Mouse (Mus musculus) heart, adult 2 months (tissue): Measurements from ENCODE around the gene Atf7ip. TPM values are rescaled to one million over a fixed set of nuclear protein-coding genes. Genes with fewer than 3 reads are reported as not detected.

Experiments
- DNase-seq, 2 experiments: peaks; one replicate each; pipeline ENCODE4 v3.0.0; 2021
- H3K27ac ChIP-seq: fragments of 200-600 bp; 2 replicates; pipeline ENCODE4 v1.8.1; 2022
- H3K27me3 ChIP-seq: fragments of 200-500 bp; 2 replicates; pipeline ENCODE4 v1.6.1; 2012; ENCODE audit warnings: mild to moderate bottlenecking, low read length, inconsistent platforms, mixed read lengths; ENCODE audit not compliant: control insufficient read depth, insufficient read depth
- H3K36me3 ChIP-seq: fragments of 200-500 bp; 2 replicates; pipeline ENCODE4 v1.6.1; 2012; ENCODE audit warnings: low read length, inconsistent platforms; ENCODE audit not compliant: control insufficient read depth, insufficient read depth
- H3K4me1 ChIP-seq: fragments of 200-500 bp; 2 replicates; pipeline ENCODE4 v1.6.1; 2011; ENCODE audit warnings: low read length; ENCODE audit not compliant: control insufficient read depth, insufficient read depth
- H3K4me3 ChIP-seq: fragments of 200-600 bp; 2 replicates; pipeline ENCODE4 v1.8.1; 2022
- H3K79me2 ChIP-seq: fragments of 200-500 bp; replicated peaks from 2 replicates; pipeline ENCODE4 v1.6.1; 2012; ENCODE audit warnings: mild to moderate bottlenecking, inconsistent platforms, low read length, moderate library complexity, mixed read lengths; ENCODE audit not compliant: control insufficient read depth, insufficient read depth
- H3K9ac ChIP-seq: fragments of 200-500 bp; 2 replicates; pipeline ENCODE4 v1.6.1; 2012; ENCODE audit warnings: low read depth, mild to moderate bottlenecking, control low read depth, inconsistent platforms, low read length, mixed read lengths
- CTCF ChIP-seq: fragments of 200-600 bp; IDR thresholded peaks from 2 replicates; pipeline ENCODE4 v1.8.1; 2022; ENCODE audit warnings: antibody characterized with exemption, mild to moderate bottlenecking, moderate library complexity
- EP300 ChIP-seq: fragments of 200-500 bp; IDR thresholded peaks from 2 replicates; pipeline ENCODE4 v1.6.1; 2011; ENCODE audit warnings: low read depth, low read length, control low read depth; ENCODE audit not compliant: insufficient read depth
- POLR2A ChIP-seq: fragments of 200-500 bp; IDR thresholded peaks from 2 replicates; pipeline ENCODE4 v1.6.1; 2011; ENCODE audit warnings: mild to moderate bottlenecking, low read depth, low read length, control low read depth; ENCODE audit not compliant: insufficient read depth
- WGBS: fragments of 180-500 bp; shearing (Covaris S2); methylation state at CpG from one replicate; pipeline ENCODE4 v1.1.7; 2018; 5-methylcytosine and 5-hydroxymethylcytosine counted together
- intact Hi-C: fragments of 180-260 bp; cut with DNase I; formaldehyde crosslinking; loops from one replicate; pipeline ENCODE4 v1.15.1; 2025
- polyA plus RNA-seq: library from polyadenylated mRNA; depleted of rRNA; stranded (reverse); fragments of >200 nt; gene quantifications from 2 replicates; pipeline ENCODE4 v1.2.3, GENCODE M21; 2012
- total RNA-seq, 2 experiments: library from RNA; stranded (reverse); gene quantifications; 2 replicates each; pipeline ENCODE4 v1.2.3; 2021

The Atf7ip gene
- total and polyA plus RNA-seq, 3 experiments: 21.4 to 88.0 (median 73.1) TPM

DNA sequence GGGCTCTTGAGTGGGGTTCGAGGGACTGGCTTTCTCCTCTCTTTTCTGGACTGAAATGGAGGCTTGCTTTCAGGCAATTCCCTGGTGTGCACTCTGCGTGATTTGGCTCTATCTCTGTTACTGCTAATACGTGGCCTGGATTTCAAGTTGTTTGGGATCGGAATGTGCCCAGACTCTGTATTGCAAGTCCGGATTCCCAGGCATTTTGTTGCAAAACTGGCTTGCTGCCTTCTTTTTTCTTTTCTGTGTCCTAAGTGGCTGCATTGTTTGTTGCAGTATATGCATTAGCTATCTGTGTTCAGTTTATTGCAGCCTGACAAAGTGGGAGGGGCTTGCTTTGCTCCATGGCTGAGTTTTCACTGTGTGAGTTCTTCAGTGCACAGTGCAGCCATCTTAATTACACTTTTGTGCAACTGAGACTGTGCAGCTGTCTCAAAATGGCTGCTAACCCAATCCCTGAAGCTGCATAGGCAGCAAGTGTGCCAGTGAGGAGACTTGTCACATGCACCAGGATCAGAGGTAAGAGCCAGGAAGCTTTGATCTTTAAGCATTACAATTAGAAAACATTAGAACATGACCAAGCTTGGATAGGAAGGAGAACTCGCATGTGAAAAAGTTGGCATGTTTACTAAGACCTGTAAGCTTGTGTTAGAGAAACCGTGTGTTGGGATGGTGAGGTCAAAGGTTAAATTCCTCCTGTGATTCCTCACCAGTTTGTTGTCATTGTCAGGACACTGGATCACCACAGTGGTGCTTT, 26.7 kb downstream of the Atf7ip start:
- intact Hi-C loops: loop anchor here (1.0 to 2.0 kb wide), 4 partner anchors 11 to 64 kb away; no protein-coding TSS in a partner anchor
- TF ChIP-seq POLR2A: peak; percentile 86
- peak; percentile 74 for TF ChIP-seq EP300
- no peak for TF ChIP-seq CTCF
- Histone ChIP-seq H3K27me3 (no peaks in the 10 kb centered on the region), H3K79me2 (peaks cover 2% of the 10 kb centered on the region; the same call in 1 of the 2 replicates), H3K9ac (no peak overlapping the region), H3K4me3 (peak overlapping the region; percentile 40), H3K27ac (peak overlapping the region; percentile 88), H3K4me1 (peaks cover 23% of the 10 kb centered on the region), H3K36me3 (peaks cover 44% of the 10 kb centered on the region)
- peak; percentile 82 to 85 for DNase-seq
- WGBS: 8% methylated on average over 7 of the region's 7 CpGs

DNA sequence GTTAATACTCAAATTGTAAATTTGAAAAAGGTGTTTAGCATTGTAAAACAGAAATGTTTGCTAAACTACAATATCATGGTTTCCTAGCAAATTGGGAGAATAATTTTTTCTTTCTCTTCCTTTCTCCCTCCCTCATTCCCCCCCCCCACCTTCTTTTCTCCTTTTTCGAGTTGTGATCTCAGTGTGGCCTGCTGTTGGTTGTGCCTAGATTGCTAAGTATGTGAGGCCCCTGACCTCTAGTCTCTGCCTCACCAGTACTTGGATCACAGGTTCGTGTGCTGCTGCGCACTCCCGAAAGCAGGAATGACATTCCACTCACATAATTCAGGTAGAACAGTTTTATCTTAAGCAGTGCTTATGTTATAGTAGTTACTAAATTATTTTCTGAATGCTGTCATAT, 27.8 kb downstream of the Atf7ip start:
- no peak overlapping the region; the same call in 1 of the 2 replicates for H3K27ac ChIP-seq
- H3K4me1 ChIP-seq: peaks cover 23% of the 10 kb centered on the region
- H3K36me3 ChIP-seq: peaks cover 38% of the 10 kb centered on the region
- no peak for TF ChIP-seq CTCF
- no peak for TF ChIP-seq EP300
- TF ChIP-seq POLR2A: no peak
- DNase-seq: no peak
- H3K4me3 ChIP-seq: no peak overlapping the region
- no peaks in the 10 kb centered on the region for H3K27me3 ChIP-seq
- intact Hi-C loops: loop anchor here (2.0 kb wide), 1 partner anchor 17 kb away; no protein-coding TSS in a partner anchor
- H3K9ac ChIP-seq: no peak overlapping the region
- H3K79me2 ChIP-seq: peaks cover 2% of the 10 kb centered on the region; the same call in 1 of the 2 replicates
- 73% methylated on average over 4 of the region's 4 CpGs for WGBS

DNA sequence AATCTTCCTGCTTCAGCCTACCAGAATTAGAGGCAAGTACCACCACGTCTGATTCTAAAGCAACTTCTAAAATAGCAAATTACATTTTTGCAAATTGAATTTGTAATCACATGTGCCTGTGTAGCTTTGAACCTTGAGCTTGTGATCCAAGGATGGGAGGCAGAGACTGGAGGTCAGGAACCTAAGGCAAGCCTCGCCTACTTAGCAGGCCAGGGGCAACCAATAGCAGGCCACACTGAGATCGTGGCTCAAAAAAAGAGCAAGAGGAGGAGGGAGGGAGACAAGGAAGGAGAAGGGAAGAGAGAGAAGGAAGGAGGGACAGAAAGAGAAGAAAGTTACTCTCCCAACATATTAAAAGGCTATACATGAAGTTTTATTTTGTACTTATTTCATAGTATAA, 28.5 kb downstream of the Atf7ip start:
- intact Hi-C loops: no loop called here

DNA sequence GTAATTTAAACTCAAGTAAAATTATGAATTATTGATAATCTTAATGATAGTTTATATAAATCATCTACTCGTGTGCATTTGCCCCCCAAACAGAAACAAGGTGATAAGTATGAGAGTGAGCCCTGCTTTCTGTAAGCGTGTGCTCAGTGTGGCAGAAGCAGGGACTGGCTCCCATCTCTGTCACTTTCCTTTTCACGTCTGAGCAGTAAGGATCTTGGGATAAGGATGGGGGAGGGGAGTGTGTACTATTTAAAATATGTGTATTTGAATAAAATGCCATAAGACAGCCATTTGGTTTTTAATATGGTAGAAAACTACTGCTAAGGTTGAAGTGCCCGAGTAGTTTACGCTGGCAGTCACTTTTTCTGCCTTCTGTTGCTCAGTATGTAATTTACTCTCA, 29.2 kb downstream of the Atf7ip start:
- no peak overlapping the region for H3K9ac ChIP-seq

More for the DNA sequence above, 28.5 kb downstream of the Atf7ip start:
- Histone ChIP-seq H3K27ac (no peak overlapping the region; the same call in 1 of the 2 replicates), H3K9ac (no peak overlapping the region), H3K36me3 (peaks cover 35% of the 10 kb centered on the region), H3K4me3 (no peak overlapping the region), H3K79me2 (peaks cover 2% of the 10 kb centered on the region; the same call in 1 of the 2 replicates), H3K4me1 (peaks cover 20% of the 10 kb centered on the region), H3K27me3 (no peaks in the 10 kb centered on the region)
- TF ChIP-seq EP300 (no peak), CTCF (no peak), POLR2A (no peak)
- DNase-seq: no peak
- WGBS: 44% methylated on average over 3 of the region's 3 CpGs

DNA sequence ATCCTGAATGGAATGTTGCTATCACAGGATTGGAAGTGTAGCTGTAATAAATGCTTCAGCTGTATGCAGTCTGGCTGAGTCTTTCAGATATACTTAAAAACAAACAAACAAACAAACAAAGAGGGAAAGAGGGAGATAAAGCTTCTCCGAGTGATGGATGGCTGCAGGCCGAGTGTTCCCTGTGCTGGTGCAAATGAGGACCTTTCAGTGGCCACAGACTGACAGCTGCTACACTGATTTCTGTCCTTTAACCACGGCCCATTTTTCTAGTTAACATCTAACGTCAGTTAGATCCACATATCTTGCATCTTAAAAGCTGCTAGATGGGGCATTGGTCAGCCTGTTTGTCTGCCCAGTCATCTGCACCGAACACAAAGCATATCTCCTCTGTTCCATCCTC, 30.2 kb downstream of the Atf7ip start:
- peaks cover 28% of the 10 kb centered on the region for H3K36me3 ChIP-seq
- TF ChIP-seq EP300: no peak
- TF ChIP-seq CTCF: no peak
- no peak for TF ChIP-seq POLR2A
- no peak for DNase-seq
- H3K9ac ChIP-seq: no peak overlapping the region
- H3K4me3 ChIP-seq: no peak overlapping the region
- H3K27me3 ChIP-seq: no peaks in the 10 kb centered on the region
- intact Hi-C loops: no loop called here
- H3K79me2 ChIP-seq: no peaks in the 10 kb centered on the region
- WGBS: 40% methylated on average over 5 of the region's 5 CpGs
- peak overlapping the region; percentile 9; the same call in 1 of the 2 replicates for H3K27ac ChIP-seq
- H3K4me1 ChIP-seq: peaks cover 19% of the 10 kb centered on the region

More for the DNA sequence above, 29.2 kb downstream of the Atf7ip start:
- Histone ChIP-seq H3K27me3 (no peaks in the 10 kb centered on the region), H3K79me2 (peaks cover 2% of the 10 kb centered on the region; the same call in 1 of the 2 replicates), H3K4me1 (peaks cover 20% of the 10 kb centered on the region), H3K36me3 (peaks cover 34% of the 10 kb centered on the region), H3K4me3 (peak overlapping the region; percentile 9; the same call in 1 of the 2 replicates), H3K27ac (peak overlapping the region; percentile 17; the same call in 1 of the 2 replicates)
- TF ChIP-seq EP300: no peak
- no peak for TF ChIP-seq CTCF
- TF ChIP-seq POLR2A: no peak
- WGBS: 30% methylated on average over 5 of the region's 5 CpGs
- DNase-seq: no peak
- intact Hi-C loops: no loop called here

DNA sequence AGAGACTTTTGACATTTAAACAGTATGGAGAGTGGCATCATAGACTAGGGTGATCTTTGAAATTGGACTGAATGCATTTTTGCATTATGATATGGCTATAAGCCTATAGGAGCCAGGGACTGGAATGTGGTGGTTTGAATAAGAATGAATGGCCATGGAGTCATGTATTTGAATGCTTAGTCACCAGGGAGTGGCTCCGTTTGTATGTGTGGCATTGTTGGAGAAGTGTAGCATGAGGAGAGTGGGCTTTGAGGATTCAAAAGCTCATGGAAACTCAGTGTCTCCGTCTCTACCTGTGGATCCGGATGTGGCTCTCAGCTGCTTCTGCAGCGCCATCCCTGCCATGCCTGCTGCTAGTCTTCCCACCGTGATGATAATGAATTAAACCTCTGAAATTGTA, 35.4 kb downstream of the Atf7ip start:
- TF ChIP-seq POLR2A (no peak), CTCF (no peak), EP300 (no peak)
- WGBS: 68% methylated on average over 5 of the region's 5 CpGs
- H3K27me3 ChIP-seq: no peaks in the 10 kb centered on the region
- H3K4me1 ChIP-seq: peaks cover 10% of the 10 kb centered on the region
- H3K4me3 ChIP-seq: no peak overlapping the region
- no peak overlapping the region for H3K9ac ChIP-seq
- intact Hi-C loops: no loop called here
- peaks cover 22% of the 10 kb centered on the region for H3K36me3 ChIP-seq
- peaks cover 5% of the 10 kb centered on the region for H3K79me2 ChIP-seq
- no peak for DNase-seq
- no peak overlapping the region for H3K27ac ChIP-seq
